Mouse (Mus musculus) small intestine, adult 2 months (tissue): ENCODE results near the gene Cabp7.

Experiments used
- CTCF ChIP-seq: fragments of 200-500 bp; IDR thresholded peaks from 2 replicates; pipeline ENCODE4 v1.5.1; 2012; ENCODE audit warnings: low read depth, mild to moderate bottlenecking, control low read depth, inconsistent platforms, low read length, moderate library complexity, mixed read lengths; ENCODE audit not compliant: insufficient replicate concordance, insufficient read length; ENCODE audit errors: extremely low read depth
- POLR2A ChIP-seq: fragments of 200-500 bp; IDR thresholded peaks from 2 replicates; pipeline ENCODE4 v1.6.1; 2012; ENCODE audit warnings: low read depth, mild to moderate bottlenecking, control low read depth, inconsistent platforms, low read length, moderate library complexity

GRCm38 (mm10) chr11:4754867-4755266, 8.3 kb upstream of the Cabp7 start:
- no peak for TF ChIP-seq POLR2A
- no peak for TF ChIP-seq CTCF
